In genomic region chr2:84476577-84476976, GRCm38 (mm10) we compare ENCODE assay signal across 9 mouse cellular contexts. TPM values are rescaled to one million over a fixed set of nuclear protein-coding genes. Genes with fewer than 3 reads are reported as not detected.
DNase-seq lines count a peak whose midpoint lies in the region; ATAC-seq and TF ChIP-seq lines count a peak whose summit lies in the region.
"Had no signal": no experiment of that assay in that cellular context is flagged by ENCODE, and none has a peak within 500 bp of the region (broad histone marks: within the 10 kb centered on the region; RNA-seq: fewer than 3 reads in every experiment).

Gene Tfpi (minus strand): TSS chr2:84476775.

- WGBS in bone marrow, adult 2 months, result 47% methylated on average over 4 of the region's 4 CpGs
- 9% methylated on average over 4 of the region's 4 CpGs for WGBS in heart, postnatal 0 days
- WGBS in limb, embryonic 15.5 days, result 44% methylated on average over 4 of the region's 4 CpGs

- intact Hi-C loops in gastrocnemius, adult 2 months (cut with DNase I), result no loop called here
- intact Hi-C loops in gastrocnemius, postnatal 14 days (cut with DNase I; ENCODE audit: low total_unique reads), result no loop called here

- no peaks in the 10 kb centered on the region for H3K4me1 ChIP-seq in bone marrow, adult 2 months (ENCODE audit: control insufficient read depth, insufficient read depth, low read length)
- peaks cover 27% of the 10 kb centered on the region for H3K4me1 ChIP-seq in heart, postnatal 0 days (ENCODE audit: control insufficient read depth, insufficient read depth)
- 0 out of 2 replicates have a peak, but pooled peaks cover 3% of the 10 kb centered on the region for H3K4me1 ChIP-seq in limb, embryonic 15.5 days

- peak; percentile 80 for ATAC-seq in heart, postnatal 0 days (ENCODE audit: insufficient read depth, low read depth)
- no peak for ATAC-seq in limb, embryonic 15.5 days (ENCODE audit: insufficient number of reproducible peaks, low FRiP score, low TSS enrichment, low read depth)
- 0 out of 2 replicates have a peak, but pooled peaks have one; percentile 36 for ATAC-seq in monocyte, adult 5-6 weeks (replicated peaks; ENCODE audit: insufficient number of reproducible peaks, low FRiP score, low TSS enrichment, poor library complexity, severe bottlenecking)
- no peak for ATAC-seq in frontal cortex, adult (ENCODE audit: low TSS enrichment)

- H3K4me3 ChIP-seq in gastrocnemius, adult 2 months, result peak within 1 kb of the TSS; percentile 66
- no peak within 1 kb of the TSS for H3K4me3 ChIP-seq in bone marrow, adult 2 months (replicated peaks; ENCODE audit: control insufficient read depth, low read depth, low read length)
- H3K4me3 ChIP-seq in heart, postnatal 0 days (ENCODE audit: low read depth, low read length), result peak within 1 kb of the TSS; percentile 47
- peak within 1 kb of the TSS; percentile 27 for H3K4me3 ChIP-seq in limb, embryonic 15.5 days

- no peak for DNase-seq in gastrocnemius, adult 2 months
- no peak for DNase-seq in gastrocnemius, postnatal 14 days
- DNase-seq in heart, postnatal 0 days (ENCODE audit: low spot score), result peak; percentile 72
- no peak for DNase-seq in left cerebral cortex, adult 11 months (ENCODE audit: low spot score)

- peak; percentile 63; the same call in 1 of the 2 replicates for TF ChIP-seq EP300 in heart, postnatal 0 days (IDR thresholded peaks at IDR 0.05; ENCODE audit: low read depth)

- TF ChIP-seq POLR2A in bone marrow, adult 2 months (IDR thresholded peaks at IDR 0.05; ENCODE audit: borderline replicate concordance, control insufficient read depth, low read depth, low read length), result no peak

- peak within 1 kb of the TSS; percentile 55 for H3K9ac ChIP-seq in heart, postnatal 0 days (replicated peaks; ENCODE audit: low read depth, low read length)
- no peak within 1 kb of the TSS for H3K9ac ChIP-seq in limb, embryonic 15.5 days

- H3K9me3 ChIP-seq in heart, postnatal 0 days (replicated peaks; ENCODE audit: control insufficient read depth, low read length), result no peaks in the 10 kb centered on the region
- no peaks in the 10 kb centered on the region for H3K9me3 ChIP-seq in limb, embryonic 15.5 days

- peak within 1 kb of the TSS; percentile 28 for H3K27ac ChIP-seq in gastrocnemius, adult 2 months
- no peak within 1 kb of the TSS for H3K27ac ChIP-seq in bone marrow, adult 2 months (ENCODE audit: control insufficient read depth, insufficient read depth, low read depth, low read length, poor library complexity)
- peak within 1 kb of the TSS; percentile 89 for H3K27ac ChIP-seq in heart, postnatal 0 days (ENCODE audit: low read depth)
- H3K27ac ChIP-seq in limb, embryonic 15.5 days, result peak within 1 kb of the TSS; percentile 22; the same call in 1 of the 2 replicates

- peak within 1 kb of the TSS; percentile 67 for H3K4me2 ChIP-seq in heart, postnatal 0 days (ENCODE audit: low read depth, low read length)
- peak within 1 kb of the TSS; percentile 35 for H3K4me2 ChIP-seq in limb, embryonic 15.5 days

- H3K36me3 ChIP-seq in heart, postnatal 0 days (replicated peaks; ENCODE audit: control insufficient read depth, insufficient read depth, low read length), result 0 out of 2 replicates have a peak, but pooled peaks cover 9% of the 10 kb centered on the region
- H3K36me3 ChIP-seq in limb, embryonic 15.5 days, result no peaks in the 10 kb centered on the region

- H3K27me3 ChIP-seq in heart, postnatal 0 days (ENCODE audit: control insufficient read depth, insufficient read depth, low read length), result no peaks in the 10 kb centered on the region
- no peaks in the 10 kb centered on the region for H3K27me3 ChIP-seq in limb, embryonic 15.5 days
- H3K27me3 ChIP-seq: CH12.LX had no signal

- TF ChIP-seq CTCF in gastrocnemius, adult 2 months (IDR thresholded peaks at IDR 0.05), result no peak
- TF ChIP-seq CTCF in bone marrow, adult 2 months (IDR thresholded peaks at IDR 0.05; ENCODE audit: control insufficient read depth, insufficient read depth, low read length), result no peak
- no peak for TF ChIP-seq CTCF in heart, postnatal 0 days (IDR thresholded peaks at IDR 0.05; ENCODE audit: low read depth)

RNA-seq across cellular contexts. Expression of gene Tfpi, which starts in this region (rescaled TPM):
- total RNA-seq in gastrocnemius, adult 2 months (2021), result 1 to 10 TPM; 2.1 to 2.2 TPM
- 1 to 10 TPM; 6.7 to 6.9 TPM for total RNA-seq in gastrocnemius, postnatal 14 days (2021)
- polyA plus RNA-seq in bone marrow, adult 2 months (2011; ENCODE audit: insufficient read depth, insufficient read length, low replicate concordance, missing spikeins), result 12.4 and 23.2 TPM in 2 replicates
- 55.2 and 58.1 TPM in 2 replicates for total RNA-seq in heart, postnatal 0 days (2014; rRNA removed; ENCODE audit: low replicate concordance)
- polyA plus RNA-seq in heart, postnatal 0 days (2015; fragmentation: Nextera tagmentation; extraction: Ambion mirVana), result 58.4 and 59.5 TPM in 2 replicates
- polyA plus RNA-seq in limb, embryonic 15.5 days (2015; fragmentation: Nextera tagmentation; extraction: Ambion mirVana), result 28.6 and 29.9 TPM in 2 replicates
- 2.2 to 4.7 TPM (median 4.2 TPM) in 3 replicates for total RNA-seq in monocyte, adult 5-6 weeks (2017)

Comparison
In these comparisons a context has a peak if more than half of its experiments do, and no peak if none do; other contexts are left out.
1. ATAC-seq: peak in heart, postnatal 0 days (single experiment) and monocyte, adult 5-6 weeks (single experiment); none in limb, embryonic 15.5 days (single experiment) and frontal cortex, adult (single experiment).